Mouse (Mus musculus) small intestine, adult 2 months (tissue): Measurements from ENCODE around the gene Slc35f4.

ENCODE experiments used
- CTCF ChIP-seq: fragments of 200-500 bp; IDR thresholded peaks from 2 replicates; pipeline ENCODE4 v1.5.1; 2012; ENCODE audit warnings: low read depth, mild to moderate bottlenecking, control low read depth, inconsistent platforms, low read length, moderate library complexity, mixed read lengths; ENCODE audit not compliant: insufficient replicate concordance, insufficient read length; ENCODE audit errors: extremely low read depth
- POLR2A ChIP-seq: fragments of 200-500 bp; IDR thresholded peaks from 2 replicates; pipeline ENCODE4 v1.6.1; 2012; ENCODE audit warnings: low read depth, mild to moderate bottlenecking, control low read depth, inconsistent platforms, low read length, moderate library complexity

DNA sequence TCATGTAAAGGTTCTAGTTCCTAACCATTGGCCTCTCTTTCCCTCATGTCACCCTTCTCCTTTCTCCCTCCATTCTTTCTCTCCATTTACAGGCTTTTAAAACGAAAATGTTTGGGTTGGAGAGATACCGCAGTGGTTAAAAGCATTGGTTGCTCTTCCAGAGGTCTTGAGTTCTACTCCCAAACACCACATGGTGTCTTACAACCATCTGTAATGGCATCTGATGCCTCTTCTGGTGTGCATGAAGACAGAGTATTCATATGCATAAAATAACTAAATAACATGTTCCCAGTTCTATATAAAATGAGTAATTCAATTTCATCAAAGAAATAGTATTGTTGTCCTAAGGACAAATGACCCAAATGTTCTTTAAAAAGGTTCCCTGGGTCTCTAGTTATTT, 49.2 kb downstream of the Slc35f4 start:
- TF ChIP-seq CTCF (no peak), POLR2A (no peak)
